Mouse (Mus musculus): ENCODE measurements around the gene Smad5.
A peak's percentile ranks its signal among the peaks of the same experiment; 100 is the strongest.

The Smad5 gene

DNA sequence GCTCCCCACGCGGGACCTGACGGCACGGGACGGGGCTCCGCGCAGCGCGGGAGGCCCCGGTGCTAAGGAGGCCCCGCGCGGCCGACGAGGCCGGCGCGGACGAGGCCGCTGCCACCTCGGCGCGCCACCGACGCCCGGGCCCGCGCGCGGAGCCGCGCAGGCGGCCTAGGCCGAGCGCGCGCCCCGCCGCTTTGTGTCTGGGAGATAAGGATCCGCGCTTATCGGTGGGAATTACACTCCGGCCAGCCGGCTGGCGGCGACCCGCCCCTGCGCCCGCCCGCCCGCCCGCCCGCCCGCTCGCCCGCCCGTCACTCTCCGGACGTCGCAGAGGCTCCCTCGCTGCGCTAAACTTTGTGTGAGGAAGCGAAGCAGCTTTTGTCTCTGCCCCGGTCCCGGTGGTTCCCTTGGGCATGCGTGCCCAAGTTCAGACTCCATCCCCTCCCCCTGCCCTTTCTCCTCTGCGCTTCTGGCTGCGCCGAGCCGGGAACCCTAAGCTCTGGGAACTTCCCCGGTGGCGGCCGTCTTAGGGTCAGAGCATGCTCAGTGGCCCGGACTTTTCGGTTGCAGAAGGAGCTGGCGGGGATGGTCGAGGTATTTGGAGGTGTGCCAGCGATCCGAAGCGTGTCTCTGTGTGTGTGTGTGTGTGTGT, 536 bp downstream of the Smad5 start:
- DNase-seq: peak; percentile 81

- no peak for DNase-seq
Observed at GRCm38 (mm10) chr13:56703871-56704321, 1.1 kb downstream of the Smad5 start.

DNA sequence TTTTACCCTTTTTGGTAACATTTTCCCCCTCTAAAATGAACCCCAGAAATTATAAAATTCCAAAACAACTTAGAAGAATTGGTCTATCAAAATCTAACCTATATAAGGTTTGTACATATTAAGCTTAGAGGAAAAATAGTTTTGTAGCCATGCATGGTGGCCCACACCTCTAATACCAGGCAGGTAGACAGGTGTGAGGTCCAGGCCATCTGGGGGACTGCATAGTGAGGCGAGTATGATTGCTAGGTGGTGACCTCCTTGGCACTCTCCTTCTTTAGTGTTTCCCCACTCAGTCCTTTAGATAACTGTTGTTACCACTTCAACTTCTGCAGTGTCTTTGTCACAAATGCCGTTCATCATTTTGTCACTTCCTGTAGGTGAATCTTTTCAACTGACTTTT, 1.8 kb downstream of the Smad5 start:
- no peak for DNase-seq

DNA sequence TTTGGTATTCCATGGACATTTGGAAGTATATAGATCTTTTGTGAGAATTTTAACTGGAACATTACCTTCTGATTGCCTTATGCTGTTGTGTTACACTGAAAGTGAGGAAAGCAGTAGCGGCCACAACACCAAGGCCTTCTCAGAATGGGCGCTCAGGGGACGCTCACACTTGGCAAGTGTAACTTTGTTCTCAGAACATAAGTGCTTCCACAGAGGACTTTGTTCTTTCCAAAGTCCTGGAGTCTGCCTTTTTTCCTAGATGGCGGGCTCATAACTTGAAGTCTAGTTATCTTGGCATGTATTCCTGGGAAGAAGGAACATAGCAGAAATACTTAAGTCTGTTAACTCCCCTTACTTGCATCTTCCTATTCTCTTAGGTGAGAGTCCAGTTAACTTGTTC, 4.3 kb downstream of the Smad5 start:
- DNase-seq: peak; percentile 65 to 80

GRCm38 (mm10) chr13:56707606-56708005, 4.8 kb downstream of the Smad5 start:
- no peak for DNase-seq

DNA sequence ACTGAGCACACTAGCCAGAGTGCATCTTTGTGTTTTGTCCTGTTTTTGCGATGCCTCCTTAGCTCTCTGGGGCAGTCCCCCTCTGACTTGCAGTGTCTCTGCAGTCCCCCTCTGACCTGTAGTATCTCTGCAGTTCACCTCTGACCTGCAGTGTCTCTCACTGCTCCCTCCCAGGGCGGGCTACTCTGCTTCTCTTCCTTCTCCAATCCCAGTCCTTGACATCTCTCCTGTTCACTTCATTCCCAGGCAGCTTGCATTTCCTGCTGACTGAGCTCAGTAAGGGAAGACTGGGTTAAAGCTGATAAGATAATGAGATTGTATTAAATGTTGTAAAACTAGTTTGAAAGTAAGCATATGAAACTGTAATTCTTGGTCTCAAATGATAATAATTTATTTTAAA, 7.8 kb downstream of the Smad5 start:
- no peak for DNase-seq

- no peak for DNase-seq
Observed at GRCm38 (mm10) chr13:56712221-56712620, 9.4 kb downstream of the Smad5 start.

GRCm38 (mm10) chr13:56726551-56726950, 23.7 kb downstream of the Smad5 start:
- no peak for DNase-seq

DNA sequence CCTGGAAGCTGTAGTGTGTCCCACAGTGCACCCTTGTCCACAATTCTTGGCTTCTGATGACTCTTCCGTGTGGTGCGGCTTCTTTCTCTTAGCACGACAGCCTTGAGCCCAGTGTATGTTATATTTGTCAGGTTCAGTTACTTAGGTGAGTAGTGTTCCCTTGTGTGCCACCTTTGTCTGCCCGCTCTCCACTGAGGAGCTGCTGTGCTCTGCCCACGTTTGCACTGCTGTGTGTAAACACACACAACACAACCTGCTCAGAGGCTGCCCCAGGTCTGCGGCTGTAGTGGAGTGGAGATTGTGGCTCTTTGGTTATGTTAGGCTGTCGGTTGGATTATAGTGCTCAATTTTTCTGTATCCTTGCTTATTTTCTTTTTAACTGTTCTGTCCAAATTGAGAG, 26.2 kb downstream of the Smad5 start:
- DNase-seq: no peak

- DNase-seq: no peak
Observed at GRCm38 (mm10) chr13:56734617-56735016, 31.8 kb downstream of the Smad5 start.

GRCm38 (mm10) chr13:56735212-56735875, 32.5 kb downstream of the Smad5 start:
- peak in 1 of 2 experiments; percentile 27 for DNase-seq

GRCm38 (mm10) chr13:56739556-56739955, 36.7 kb downstream of the Smad5 start:
- no peak for DNase-seq

- DNase-seq: no peak
Observed at GRCm38 (mm10) chr13:56740496-56740895, 37.7 kb downstream of the Smad5 start.

DNA sequence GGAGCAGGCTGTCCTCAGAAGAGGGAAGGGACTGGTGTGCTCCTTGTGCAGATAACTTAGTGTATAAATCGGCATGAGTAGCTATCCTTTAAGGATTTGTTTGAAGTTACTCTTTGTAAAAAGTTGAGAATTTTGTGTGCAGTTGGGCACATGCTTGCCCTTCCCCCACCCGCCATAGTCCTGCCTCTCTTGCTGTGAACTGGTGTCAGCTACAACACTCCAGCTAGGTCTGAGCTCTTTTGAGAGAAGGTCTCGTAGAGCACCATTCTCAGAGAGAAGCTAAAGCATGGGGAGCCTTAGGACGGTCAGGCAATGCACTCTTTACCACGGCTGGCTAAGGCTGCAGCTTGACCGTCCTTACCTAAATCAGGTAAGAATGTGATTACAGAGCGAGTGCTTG, 38.9 kb downstream of the Smad5 start:
- no peak for DNase-seq

- no peak for DNase-seq
Observed at GRCm38 (mm10) chr13:56742325-56742901, 39.6 kb downstream of the Smad5 start.

DNA sequence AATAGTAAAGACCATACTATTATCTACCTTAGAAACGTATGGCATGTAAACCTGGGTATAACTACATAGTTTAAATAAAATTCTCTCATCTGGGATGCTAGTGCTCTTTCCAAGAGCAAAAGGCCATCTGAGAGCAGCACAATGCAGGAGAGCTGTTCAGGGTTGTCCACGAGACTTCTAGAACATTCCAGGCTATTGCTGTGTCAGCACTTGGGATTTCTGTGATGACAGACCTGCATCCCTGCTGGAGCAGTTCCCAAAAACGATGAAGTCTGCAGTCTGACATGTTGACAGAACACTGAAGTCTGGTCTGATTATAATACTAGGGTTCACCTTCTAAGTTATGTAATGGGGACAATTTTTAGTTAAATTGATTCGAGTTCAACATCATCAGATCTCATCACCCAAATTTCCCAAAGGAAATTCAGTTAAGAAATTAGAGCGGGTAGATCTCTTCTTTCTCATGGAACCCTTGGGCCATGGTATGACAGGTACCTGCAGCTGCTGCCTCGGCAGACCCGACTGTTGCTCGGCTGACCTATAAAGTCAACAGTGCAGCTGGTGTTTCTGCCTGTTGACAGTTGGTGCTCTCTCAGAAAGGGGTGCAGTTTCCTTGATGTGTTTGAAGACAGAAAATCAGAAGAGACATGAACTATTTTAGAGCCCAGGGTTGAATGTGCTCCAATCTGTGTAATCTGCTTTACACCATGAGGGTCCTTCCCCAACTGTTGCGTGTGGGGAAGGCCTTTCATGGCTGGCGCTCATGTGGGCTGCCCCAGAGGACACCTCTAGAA, 44.1 kb downstream of the Smad5 start:
- peak in 1 of 2 experiments; percentile 35 for DNase-seq

DNA sequence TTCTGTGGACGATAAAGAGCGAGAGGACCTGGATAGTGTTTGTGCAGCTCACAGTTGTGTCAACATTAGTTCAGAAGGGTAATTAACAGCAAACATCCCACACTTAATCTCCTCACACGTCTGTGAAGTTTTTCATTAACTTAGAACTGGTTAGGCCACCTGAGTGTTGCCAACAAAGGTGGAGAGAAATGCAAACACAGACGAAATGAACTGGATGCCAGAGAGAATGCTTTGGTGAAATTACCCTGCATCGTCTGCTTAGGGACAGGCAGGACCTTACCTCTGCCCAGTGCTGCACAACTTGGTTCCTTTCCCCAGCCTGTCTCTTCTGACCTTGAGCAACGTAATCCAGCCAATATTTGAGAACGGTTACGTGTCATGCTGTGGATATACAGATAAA, 44.7 kb downstream of the Smad5 start:
- peak; percentile 41 to 75 for DNase-seq

- DNase-seq: no peak
Observed at GRCm38 (mm10) chr13:56749377-56749776, 46.6 kb downstream of the Smad5 start.

DNA sequence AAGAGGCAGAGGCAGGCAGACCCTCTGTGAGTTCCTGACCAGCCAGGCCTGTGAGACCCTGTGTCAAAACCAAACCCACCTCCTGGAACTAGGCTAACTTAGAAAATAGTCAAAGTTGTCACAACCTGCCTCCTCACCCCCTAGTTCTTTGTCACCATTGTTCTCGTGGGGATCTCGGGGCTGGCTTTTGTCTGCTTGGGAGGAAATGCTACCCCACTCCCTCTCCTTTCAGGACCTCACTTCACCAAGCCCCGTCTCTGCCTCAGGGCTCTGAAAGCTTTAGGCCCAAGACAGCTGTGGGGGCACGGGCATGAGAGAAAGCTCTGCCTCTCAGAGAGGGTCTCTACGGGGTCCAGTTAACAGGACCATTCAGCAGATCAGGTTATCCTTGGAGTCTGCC, 49.0 kb downstream of the Smad5 start:
- DNase-seq: no peak

GRCm38 (mm10) chr13:56752474-56753191, 49.8 kb downstream of the Smad5 start:
- no peak for DNase-seq

GRCm38 (mm10) chr13:56753192-56753951, 50.6 kb downstream of the Smad5 start, which contains the start of gene Gm45623:
Gm45623 (minus strand) TSS chr13:56753827.
- no peak for DNase-seq

- peak; percentile 28 to 56 for DNase-seq
Observed at GRCm38 (mm10) chr13:56755871-56756270, 53.1 kb downstream of the Smad5 start.
